Mouse (Mus musculus): Measurements from ENCODE around the gene Pcid2. TPM values are rescaled to one million over a fixed set of nuclear protein-coding genes. Genes with fewer than 3 reads are reported as not detected.
A peak's percentile ranks its signal among the peaks of the same experiment; 100 is the strongest.

Gene Pcid2
- polyA plus RNA-seq, 1 experiment from 2014 or later = 24.2 TPM

GRCm38 (mm10) chr8:13036346-13036812, 68.9 kb downstream of the Pcid2 start:
- Histone ChIP-seq H3K4me1 (peaks cover 39% of the 10 kb centered on the region), H3K36me3 (no peaks in the 10 kb centered on the region), H3K9me3 (no peaks in the 10 kb centered on the region), H3K27me3 (replicated peaks) (no peaks in the 10 kb centered on the region), H3K27ac (replicated peaks) (peak overlapping the region; percentile 44), H3K9ac (no peak overlapping the region), H3K4me3 (no peak overlapping the region), H3K4me2 (no peak overlapping the region)
- ATAC-seq (ENCODE audit: extremely low read depth, insufficient number of reproducible peaks, low FRiP score, low TSS enrichment) = no peak
- 62% methylated on average over 10 of the region's 10 CpGs for WGBS

GRCm38 (mm10) chr8:13028482-13028881, 76.8 kb downstream of the Pcid2 start:
- Histone ChIP-seq H3K9me3 (no peaks in the 10 kb centered on the region), H3K27me3 (replicated peaks) (no peaks in the 10 kb centered on the region), H3K4me3 (no peak overlapping the region), H3K9ac (no peak overlapping the region), H3K27ac (replicated peaks) (no peak overlapping the region), H3K36me3 (no peaks in the 10 kb centered on the region), H3K4me1 (0 out of 2 replicates have a peak, but pooled peaks cover 5% of the 10 kb centered on the region), H3K4me2 (no peak overlapping the region)
- 66% methylated on average over 5 of the region's 5 CpGs for WGBS
- ATAC-seq (ENCODE audit: extremely low read depth, insufficient number of reproducible peaks, low FRiP score, low TSS enrichment) = no peak

GRCm38 (mm10) chr8:13027615-13028014, 77.6 kb downstream of the Pcid2 start:
- H3K4me2 ChIP-seq = no peak overlapping the region
- no peak overlapping the region for H3K27ac ChIP-seq (replicated peaks)
- no peak for ATAC-seq (ENCODE audit: extremely low read depth, insufficient number of reproducible peaks, low FRiP score, low TSS enrichment)
- 80% methylated on average over 5 of the region's 5 CpGs for WGBS
- H3K9ac ChIP-seq = no peak overlapping the region
- 0 out of 2 replicates have a peak, but pooled peaks cover 5% of the 10 kb centered on the region for H3K4me1 ChIP-seq
- H3K9me3 ChIP-seq = no peaks in the 10 kb centered on the region
- no peaks in the 10 kb centered on the region for H3K36me3 ChIP-seq
- no peaks in the 10 kb centered on the region for H3K27me3 ChIP-seq (replicated peaks)
- H3K4me3 ChIP-seq = no peak overlapping the region

Small RNAs within 50 kb of the gene (microRNA-seq; reads per million reads assigned to microRNA genes)
- gene Mir7065 = not detected

Other genes with a start within 250 kb of the Pcid2 start
- gene Mcf2l, start 231.7 kb downstream of the Pcid2 start, polyA plus RNA-seq (2015; fragmentation: Nextera tagmentation; extraction: Ambion mirVana) = 6.9 and 7.1 TPM in 2 replicates
- gene F7, start 79.4 kb downstream of the Pcid2 start, polyA plus RNA-seq (2015; fragmentation: Nextera tagmentation; extraction: Ambion mirVana) = 0.46 TPM in 1 of 2 replicates, not detected in the other
- 1.4 and 4.4 TPM in 2 replicates for gene F10, start 68.2 kb downstream of the Pcid2 start, polyA plus RNA-seq (2015; fragmentation: Nextera tagmentation; extraction: Ambion mirVana)
- gene Proz, start 44.5 kb downstream of the Pcid2 start, polyA plus RNA-seq (2015; fragmentation: Nextera tagmentation; extraction: Ambion mirVana) = 0.32 and 1.4 TPM in 2 replicates
- gene Cul4a, start 162 bp upstream of the Pcid2 start, polyA plus RNA-seq (2015; fragmentation: Nextera tagmentation; extraction: Ambion mirVana) = 99.5 and 102 TPM in 2 replicates
- gene Lamp1, start 53.7 kb upstream of the Pcid2 start, polyA plus RNA-seq (2015; fragmentation: Nextera tagmentation; extraction: Ambion mirVana) = 305 and 332 TPM in 2 replicates
- 17.1 and 19.9 TPM in 2 replicates for gene Grtp1, start 95.2 kb upstream of the Pcid2 start, polyA plus RNA-seq (2015; fragmentation: Nextera tagmentation; extraction: Ambion mirVana)
- 170 and 207 TPM in 2 replicates for gene Adprhl1, start 148.7 kb upstream of the Pcid2 start, polyA plus RNA-seq (2015; fragmentation: Nextera tagmentation; extraction: Ambion mirVana)
- gene Dcun1d2, start 182.7 kb upstream of the Pcid2 start, polyA plus RNA-seq (2015; fragmentation: Nextera tagmentation; extraction: Ambion mirVana) = 24.6 and 26.7 TPM in 2 replicates
- gene Tmco3, start 182.7 kb upstream of the Pcid2 start, polyA plus RNA-seq (2015; fragmentation: Nextera tagmentation; extraction: Ambion mirVana) = 32.2 and 36.0 TPM in 2 replicates
- gene Tfdp1, start 233.3 kb upstream of the Pcid2 start, polyA plus RNA-seq (2015; fragmentation: Nextera tagmentation; extraction: Ambion mirVana) = 81.5 and 87.5 TPM in 2 replicates

All from heart, embryonic 13.5 days (tissue).